Mouse (Mus musculus): ENCODE measurements around the gene 9130023H24Rik.

The 9130023H24Rik gene

GRCm38 (mm10) chr7:128237927-128238778, at the start of gene 9130023H24Rik:
TSS of gene 9130023H24Rik (minus strand) at chr7:128238031.
- peak; percentile 99 for DNase-seq

GRCm38 (mm10) chr7:128285060-128285459, 47.2 kb upstream of the 9130023H24Rik start:
- no peak for DNase-seq

DNA sequence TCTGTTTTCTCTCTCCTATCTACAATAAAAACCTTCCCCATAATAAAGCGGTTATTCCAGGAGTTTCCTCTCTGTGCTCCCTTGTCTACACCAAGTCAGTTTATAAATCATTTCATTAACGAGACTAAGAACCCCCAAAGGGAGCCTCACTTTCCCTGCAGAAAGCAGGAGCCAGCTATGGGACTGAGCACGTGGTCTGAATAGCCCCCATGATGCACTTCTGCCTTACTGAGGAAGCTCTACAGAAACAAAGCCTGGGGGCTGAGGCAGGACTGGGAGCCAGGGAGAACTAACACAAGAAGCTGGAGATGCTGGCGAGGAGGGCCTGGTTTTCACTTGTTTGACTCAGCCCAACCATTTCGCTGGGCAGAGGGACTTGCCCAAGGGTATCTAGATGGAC, 46.2 kb upstream of the 9130023H24Rik start:
- DNase-seq = no peak

DNA sequence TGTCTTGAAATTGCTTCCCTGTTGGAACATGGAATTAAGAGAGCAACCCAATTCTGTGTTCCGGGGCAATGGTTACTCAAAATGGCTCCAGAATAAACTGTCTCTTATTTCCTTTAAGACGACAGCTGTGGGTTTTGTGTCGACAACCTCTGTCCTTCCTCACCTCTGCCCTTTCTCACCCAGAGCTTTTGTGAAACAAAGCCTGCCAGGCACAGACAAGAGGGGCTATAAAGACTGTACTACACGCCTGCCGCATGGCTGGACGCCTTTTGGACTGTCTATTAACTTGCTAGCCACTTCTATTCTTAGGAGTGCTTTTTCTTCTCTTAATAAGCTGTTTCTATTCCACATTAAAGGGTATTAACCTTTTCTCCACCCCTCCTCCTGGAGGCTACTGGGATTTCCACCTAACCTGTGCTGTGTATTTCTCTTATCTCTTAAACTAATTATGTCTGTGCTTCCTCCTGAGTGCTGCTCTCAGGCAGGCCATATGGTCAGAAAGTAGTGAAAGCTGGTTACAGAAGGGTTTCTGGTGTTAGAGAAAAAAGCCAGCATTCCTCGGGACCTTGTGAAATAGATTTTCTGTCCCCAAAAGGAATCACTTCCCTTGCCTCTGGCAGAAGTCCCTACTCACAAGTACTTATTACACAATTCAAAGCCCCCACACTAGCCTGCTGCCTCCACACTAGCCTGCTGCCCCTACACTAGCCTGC, 44.9 kb upstream of the 9130023H24Rik start:
- DNase-seq = no peak

DNA sequence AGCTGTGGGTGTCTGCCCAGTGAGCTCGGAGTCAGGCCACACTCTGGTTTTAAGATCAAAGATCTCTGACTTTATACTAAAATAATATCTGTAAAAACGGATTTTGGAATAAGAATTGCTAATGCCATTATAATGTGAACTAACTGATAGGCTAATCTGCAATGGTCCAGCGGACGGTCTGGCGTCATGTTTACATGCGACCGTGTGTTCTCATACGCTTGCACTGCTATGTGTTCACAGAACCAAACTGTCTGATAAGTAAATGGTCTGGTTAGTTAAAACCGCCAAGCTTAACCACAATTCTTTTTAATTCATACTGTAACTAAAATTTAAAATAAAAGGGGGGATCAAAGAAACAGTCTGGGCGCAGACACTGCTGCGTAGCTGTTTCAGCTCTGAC, 43.9 kb upstream of the 9130023H24Rik start:
- DNase-seq = no peak

- no peak for DNase-seq
Observed at GRCm38 (mm10) chr7:128279750-128280149, 41.9 kb upstream of the 9130023H24Rik start.

GRCm38 (mm10) chr7:128276051-128276450, 38.2 kb upstream of the 9130023H24Rik start:
- DNase-seq = no peak

GRCm38 (mm10) chr7:128271496-128271895, 33.7 kb upstream of the 9130023H24Rik start:
- DNase-seq = no peak

GRCm38 (mm10) chr7:128270431-128270850, 32.6 kb upstream of the 9130023H24Rik start:
- no peak for DNase-seq

DNA sequence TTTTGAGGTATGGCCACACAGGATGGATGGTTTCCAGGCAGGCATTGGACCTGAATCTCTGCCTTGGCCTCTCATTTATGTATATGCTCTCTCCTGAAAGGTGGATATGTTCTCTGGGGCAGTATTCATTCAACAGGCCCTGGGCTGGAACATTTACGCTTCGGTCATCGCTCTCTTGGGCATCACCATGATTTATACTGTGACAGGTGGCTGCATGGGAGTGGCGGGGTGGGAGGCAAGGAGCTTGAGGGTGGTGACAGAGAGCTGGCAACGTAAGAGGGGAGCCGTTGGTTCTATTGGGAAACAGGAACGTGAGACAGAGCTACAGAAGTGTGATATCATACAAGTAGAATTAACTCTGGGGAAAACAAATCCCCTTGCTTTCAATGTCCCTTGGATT, 30.0 kb upstream of the 9130023H24Rik start:
- DNase-seq = no peak

DNA sequence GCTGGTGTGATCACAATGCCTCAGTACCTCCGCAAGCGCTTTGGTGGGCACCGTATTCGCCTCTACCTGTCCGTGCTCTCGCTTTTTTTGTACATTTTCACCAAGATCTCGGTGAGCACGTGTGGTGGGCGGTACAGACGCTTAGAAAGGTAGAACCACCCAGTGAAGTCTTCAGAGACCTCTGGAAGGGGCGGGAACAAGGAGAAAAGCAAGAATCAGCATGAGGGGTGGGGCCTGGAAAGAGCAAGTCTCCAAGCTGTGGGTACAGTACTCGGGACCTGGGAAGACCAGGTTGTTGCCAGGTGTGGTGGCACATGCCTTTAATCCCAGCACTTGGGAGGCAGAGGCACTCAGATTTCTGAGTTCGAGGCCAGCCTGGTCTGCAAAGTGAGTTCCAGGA, 29.6 kb upstream of the 9130023H24Rik start:
- DNase-seq = peak; percentile 67

DNA sequence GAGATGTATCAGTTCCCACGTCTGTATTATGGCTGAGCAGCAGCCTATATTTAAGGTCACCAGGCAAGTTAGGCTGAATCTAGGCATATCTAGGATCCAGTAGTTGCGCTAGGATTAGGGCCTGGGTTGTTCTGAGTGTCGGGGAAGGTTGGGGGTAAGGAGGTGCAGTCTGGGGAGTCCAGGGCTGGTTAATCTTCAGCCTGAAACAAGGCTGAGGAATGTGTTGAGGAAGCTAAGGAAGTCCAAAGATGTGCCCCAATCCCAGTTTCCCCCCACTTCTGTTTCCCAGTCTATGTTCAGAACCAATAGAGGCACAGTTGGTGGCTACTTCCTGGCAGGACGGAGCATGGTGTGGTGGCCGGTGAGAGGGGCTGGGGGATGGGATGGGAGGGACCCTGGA, 28.2 kb upstream of the 9130023H24Rik start:
- DNase-seq = peak; percentile 59

DNA sequence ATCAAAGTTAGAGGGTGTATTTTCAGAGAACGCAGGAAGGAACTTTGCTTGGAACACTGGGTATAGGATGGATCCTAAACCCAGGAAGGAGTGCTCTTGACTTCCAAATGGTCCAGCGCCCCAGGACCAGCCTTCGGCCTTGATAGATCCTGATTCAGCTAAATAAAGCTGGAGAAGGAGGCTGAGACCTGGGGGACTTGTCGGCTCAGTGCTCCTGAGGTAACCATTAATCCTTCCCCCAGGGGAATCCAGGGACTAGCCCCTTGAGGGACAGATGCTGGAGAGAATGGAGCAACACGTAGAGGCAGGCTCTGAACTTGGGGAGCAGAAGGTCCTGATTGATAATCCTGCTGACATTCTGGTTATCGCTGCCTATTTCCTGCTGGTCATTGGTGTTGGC, 27.6 kb upstream of the 9130023H24Rik start, which contains the start of gene Slc5a2:
TSS of gene Slc5a2 (plus strand) at position 247 of the 400 bp plus-strand sequence.
- DNase-seq = peak; percentile 68

- DNase-seq = no peak
Observed at GRCm38 (mm10) chr7:128256783-128257334, 19.0 kb upstream of the 9130023H24Rik start.

DNA sequence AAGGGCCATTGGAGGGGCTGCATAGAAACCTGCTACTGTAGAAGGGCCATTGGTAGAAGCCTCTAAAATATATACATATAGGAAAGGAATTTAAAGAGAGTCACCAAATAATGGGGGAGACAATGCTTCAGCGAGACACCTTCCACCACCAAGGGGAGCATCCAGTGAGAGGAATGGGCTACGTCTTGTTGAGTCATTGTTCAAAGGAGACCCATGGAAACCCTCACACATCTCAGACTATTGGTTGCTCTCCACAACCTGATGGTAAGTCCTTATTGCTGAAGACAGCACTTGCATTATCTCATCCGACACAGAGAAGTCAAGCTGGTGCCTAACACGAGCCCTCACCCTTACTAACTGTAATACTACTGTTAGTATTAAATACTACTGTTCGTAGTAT, 17.9 kb upstream of the 9130023H24Rik start:
- DNase-seq = no peak

DNA sequence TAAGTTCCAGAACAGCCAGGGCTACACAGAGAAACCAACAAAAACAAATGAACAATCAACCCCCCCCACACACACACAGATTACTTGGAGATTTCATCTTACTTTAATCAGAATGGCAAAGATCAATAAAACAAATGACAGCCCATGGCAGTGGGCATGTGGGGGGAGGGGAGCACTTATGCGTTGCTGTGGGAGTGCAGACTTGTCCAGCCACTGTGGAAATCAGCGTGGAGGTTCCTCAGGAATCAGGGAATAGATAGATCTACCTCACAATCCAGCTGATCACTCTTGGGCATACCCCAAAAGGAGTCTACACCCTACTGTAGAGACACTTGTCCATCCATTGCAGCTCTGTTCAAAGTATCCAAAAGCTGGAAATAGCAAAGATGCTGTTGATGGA, 17.1 kb upstream of the 9130023H24Rik start:
- no peak for DNase-seq

- DNase-seq = no peak
Observed at GRCm38 (mm10) chr7:128252609-128253008, 14.8 kb upstream of the 9130023H24Rik start.

DNA sequence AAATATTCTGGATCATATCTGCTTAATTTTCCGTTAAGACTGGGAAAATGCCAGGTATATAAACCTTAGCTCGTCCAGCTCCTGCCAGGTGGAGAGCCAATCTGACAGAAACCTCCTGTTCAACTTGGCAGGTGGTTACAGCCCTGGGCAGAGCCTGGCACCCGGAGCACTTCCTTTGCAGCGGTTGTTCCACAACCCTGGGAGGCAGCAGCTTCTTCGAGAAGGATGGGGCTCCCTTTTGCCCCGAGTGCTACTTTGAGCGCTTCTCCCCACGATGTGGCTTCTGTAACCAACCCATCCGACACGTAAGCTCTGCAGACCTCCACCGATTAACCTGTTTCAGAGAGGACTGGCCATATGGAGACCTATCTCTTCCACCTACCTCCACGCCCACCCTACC, 14.1 kb upstream of the 9130023H24Rik start:
- DNase-seq = no peak

GRCm38 (mm10) chr7:128249998-128250397, 12.2 kb upstream of the 9130023H24Rik start:
- no peak for DNase-seq

DNA sequence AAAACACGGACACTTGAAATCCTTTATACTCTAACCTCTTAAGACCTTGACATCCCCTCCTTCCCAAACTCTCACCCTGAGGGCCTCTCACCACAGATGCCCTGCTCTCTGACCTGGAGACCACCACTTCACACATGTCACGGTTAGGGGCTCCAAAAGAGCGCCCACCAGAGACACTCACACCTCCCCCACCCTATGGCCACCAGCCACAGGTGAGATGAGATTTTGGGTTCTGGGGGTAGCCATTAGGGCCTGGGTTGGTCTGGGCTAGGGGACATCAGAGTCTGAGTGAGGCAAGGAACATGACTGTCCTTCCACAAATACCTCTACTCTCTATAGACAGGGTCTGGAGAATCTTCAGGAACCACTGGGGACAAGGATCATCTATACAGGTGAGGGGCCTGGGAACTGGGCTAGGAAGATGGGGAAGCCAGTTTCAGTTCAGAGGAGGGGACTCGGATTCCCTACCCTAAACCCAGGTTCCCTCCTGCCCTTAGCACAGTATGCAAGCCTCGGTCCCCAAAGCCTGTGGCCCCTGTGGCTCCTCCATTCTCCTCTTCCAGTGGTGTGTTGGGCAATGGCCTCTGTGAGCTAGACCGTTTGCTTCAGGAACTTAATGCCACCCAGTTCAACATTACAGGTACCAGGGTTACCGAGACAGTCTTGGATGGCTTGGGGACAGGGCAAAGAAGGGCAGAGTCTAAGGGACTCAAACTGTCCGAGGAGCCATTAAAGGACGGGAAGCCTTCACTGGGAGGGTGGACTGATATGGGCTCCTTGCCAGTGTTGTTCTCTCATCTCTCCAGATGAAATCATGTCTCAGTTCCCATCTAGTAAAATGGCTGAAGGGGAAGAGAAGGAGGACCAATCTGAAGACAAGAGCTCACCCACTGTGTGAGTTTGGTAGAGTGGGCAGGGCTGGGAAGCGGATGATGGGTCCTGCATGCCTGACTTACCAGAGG, 10.5 kb upstream of the 9130023H24Rik start:
- DNase-seq = no peak

- peak; percentile 90 for DNase-seq
Observed at GRCm38 (mm10) chr7:128247443-128247842, 9.6 kb upstream of the 9130023H24Rik start.
